Mouse (Mus musculus) neural tube, embryonic 13.5 days (tissue): ENCODE results near the gene Chic2. TPM values are rescaled to one million over a fixed set of nuclear protein-coding genes. Genes with fewer than 3 reads are reported as not detected.

ENCODE experiments used
- ATAC-seq: fragments of 200-750 bp; cut with Nextera tagmentation; 2 replicates; pipeline ENCODE4 v1.8.0; 2017; ENCODE audit warnings: low read depth, mild to moderate bottlenecking, moderate TSS enrichment, moderate library complexity
- H3K27ac ChIP-seq: fragments of 300-500 bp; sonication (generic); replicated peaks from 2 replicates; pipeline ENCODE4 v1.5.1; 2015; ENCODE audit warnings: moderate library complexity, mild to moderate bottlenecking, inconsistent platforms
- H3K27me3 ChIP-seq: fragments of 300-500 bp; sonication (generic); 2 replicates; pipeline ENCODE4 v1.6.1; 2015; ENCODE audit warnings: mild to moderate bottlenecking, inconsistent platforms
- H3K36me3 ChIP-seq: fragments of 300-500 bp; sonication (generic); 2 replicates; pipeline ENCODE4 v1.6.1; 2015; ENCODE audit warnings: mild to moderate bottlenecking, inconsistent platforms
- H3K4me1 ChIP-seq: fragments of 300-500 bp; sonication (generic); replicated peaks from 2 replicates; pipeline ENCODE4 v1.6.1; 2015; ENCODE audit warnings: inconsistent platforms
- H3K4me2 ChIP-seq: fragments of 300-500 bp; sonication (generic); 2 replicates; pipeline ENCODE4 v1.6.1; 2015; ENCODE audit warnings: inconsistent platforms, mild to moderate bottlenecking, moderate library complexity
- H3K4me3 ChIP-seq: fragments of 300-500 bp; sonication (generic); 2 replicates; pipeline ENCODE4 v1.5.1; 2015; ENCODE audit warnings: mild to moderate bottlenecking, inconsistent platforms
- H3K9ac ChIP-seq: fragments of 300-500 bp; sonication (generic); 2 replicates; pipeline ENCODE4 v1.6.1; 2015; ENCODE audit warnings: moderate library complexity, mild to moderate bottlenecking, inconsistent platforms
- H3K9me3 ChIP-seq: fragments of 300-500 bp; sonication (generic); 2 replicates; pipeline ENCODE4 v1.6.1; 2016; ENCODE audit warnings: inconsistent platforms
- WGBS: fragments of 180-500 bp; shearing (Covaris S2); methylation state at CpG from one replicate; pipeline ENCODE4 v1.1.7; 2015; 5-methylcytosine and 5-hydroxymethylcytosine counted together
- polyA plus RNA-seq: library from polyadenylated mRNA; unstranded; fragments of >200 nt; fragmentation: Nextera tagmentation; extraction: Ambion mirVana; gene quantifications from 2 replicates; pipeline ENCODE4 v1.2.1, GENCODE M21; 2015

Gene Chic2
- polyA plus RNA-seq, 1 experiment from 2014 or later, result 42.5 TPM

DNA sequence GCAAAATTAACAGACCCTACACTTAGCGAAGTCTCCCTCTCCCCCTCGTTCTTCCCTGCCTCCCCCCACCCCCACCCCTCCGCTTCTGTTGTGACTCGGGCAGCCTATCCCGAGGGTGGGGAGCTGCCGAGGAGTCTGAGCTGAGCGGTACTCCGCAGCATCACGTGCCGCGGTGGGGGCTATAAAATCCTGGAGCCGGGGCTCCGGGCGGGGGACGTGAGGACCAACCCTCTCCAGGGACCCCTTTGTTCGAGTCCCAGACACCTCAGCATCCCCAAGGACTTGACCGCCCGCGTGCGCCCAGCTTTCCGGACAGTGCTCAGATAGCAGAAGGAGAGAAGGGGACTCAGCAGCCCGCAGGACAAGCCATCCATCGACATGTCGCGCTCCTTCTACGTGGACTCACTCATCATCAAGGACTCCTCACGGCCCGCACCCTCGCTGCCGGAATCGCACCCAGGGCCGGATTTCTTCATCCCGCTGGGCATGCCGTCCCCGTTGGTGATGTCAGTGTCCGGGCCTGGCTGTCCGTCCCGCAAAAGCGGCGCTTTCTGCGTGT, 30.9 kb upstream of the Chic2 start, which contains the start of gene Gsx2:
Gene Gsx2 (plus strand): TSS at position 219 of the 559 bp plus-strand sequence.
- Histone ChIP-seq H3K4me2 (peak within 1 kb of the TSS; percentile 67), H3K36me3 (no peaks in the 10 kb centered on the region), H3K9me3 (no peaks in the 10 kb centered on the region), H3K27ac (no peak within 1 kb of the TSS), H3K27me3 (peaks cover 96% of the 10 kb centered on the region), H3K9ac (peak within 1 kb of the TSS; percentile 52), H3K4me1 (peaks cover 68% of the 10 kb centered on the region), H3K4me3 (peak within 1 kb of the TSS; percentile 41)
- peak; percentile 58 for ATAC-seq
- WGBS, result 0% methylated on average over 40 of the region's 41 CpGs

DNA sequence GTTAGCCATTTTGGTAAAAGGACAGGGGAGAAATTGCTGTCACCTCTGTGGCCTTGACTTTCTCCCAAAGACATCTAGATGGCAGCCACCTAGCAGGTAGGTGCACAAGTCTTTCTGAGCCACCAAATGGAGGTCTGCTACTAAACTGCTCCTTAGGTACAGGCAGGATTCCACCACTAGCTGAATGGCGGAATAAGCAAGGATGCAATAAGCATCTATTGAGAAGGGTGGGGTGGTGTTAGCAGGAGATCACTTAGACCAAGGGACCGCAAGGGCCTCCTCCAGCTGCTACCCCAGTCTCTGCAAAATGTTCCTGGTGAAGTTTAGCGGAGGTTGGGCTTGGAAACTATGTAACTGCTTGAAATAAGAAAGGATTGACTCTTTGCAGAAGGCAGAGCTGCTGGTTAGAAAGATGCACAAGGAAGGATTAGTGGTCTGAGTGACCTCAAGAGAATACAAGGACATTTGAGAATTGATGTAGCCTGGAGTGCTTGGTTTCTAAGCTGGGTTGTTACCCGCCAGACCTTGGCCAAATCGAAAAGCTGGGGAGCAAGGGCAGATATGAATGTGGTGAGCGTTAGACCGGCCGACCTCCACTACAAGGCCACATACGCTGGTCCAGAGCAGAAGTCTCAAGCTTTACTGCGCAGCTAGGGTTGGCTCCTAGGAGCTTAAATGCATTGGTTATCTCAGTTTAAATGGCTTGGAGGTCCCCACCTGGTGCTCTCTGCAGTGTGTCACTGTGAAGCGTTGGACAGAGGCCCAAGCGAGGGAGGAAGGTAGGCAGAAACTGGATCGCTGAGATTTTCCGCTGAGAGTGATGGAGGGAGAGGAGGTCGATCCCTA, 30.2 kb upstream of the Chic2 start:
- peaks cover 96% of the 10 kb centered on the region for H3K27me3 ChIP-seq
- peak; percentile 16; the same call in 1 of the 2 replicates for ATAC-seq
- H3K9me3 ChIP-seq, result no peaks in the 10 kb centered on the region
- peak overlapping the region; percentile 67 for H3K4me2 ChIP-seq
- peak overlapping the region; percentile 41 for H3K4me3 ChIP-seq
- peak overlapping the region; percentile 52; the same call in 1 of the 2 replicates for H3K9ac ChIP-seq
- H3K36me3 ChIP-seq, result no peaks in the 10 kb centered on the region
- WGBS, result 7% methylated on average over 15 of the region's 15 CpGs
- H3K4me1 ChIP-seq, result peaks cover 75% of the 10 kb centered on the region
- no peak overlapping the region for H3K27ac ChIP-seq

DNA sequence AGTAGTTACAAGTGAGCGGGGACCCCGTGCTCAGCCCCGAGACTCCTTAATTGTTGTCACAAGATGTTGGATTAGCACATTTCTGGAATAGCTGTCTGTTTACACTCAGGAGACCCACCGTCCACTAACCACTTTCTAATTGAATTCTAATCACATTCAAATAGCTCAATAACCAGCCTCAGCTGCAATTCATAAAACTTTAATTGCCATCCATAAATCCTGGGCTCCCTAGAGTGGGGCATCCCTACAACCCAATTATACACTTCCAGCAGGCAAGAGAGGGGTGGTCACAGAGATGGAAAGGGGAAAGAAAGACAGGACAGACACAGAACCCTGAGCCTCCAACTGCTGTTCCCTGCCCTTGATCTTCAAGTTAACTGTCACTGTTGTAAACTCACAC, 29.6 kb upstream of the Chic2 start:
- Histone ChIP-seq H3K9me3 (no peaks in the 10 kb centered on the region), H3K4me1 (peaks cover 75% of the 10 kb centered on the region), H3K4me2 (no peak overlapping the region), H3K36me3 (no peaks in the 10 kb centered on the region), H3K27ac (no peak overlapping the region), H3K27me3 (peaks cover 96% of the 10 kb centered on the region), H3K4me3 (no peak overlapping the region), H3K9ac (no peak overlapping the region)
- peak; percentile 62; the same call in 1 of the 2 replicates for ATAC-seq
- WGBS, result 6% methylated on average over 4 of the region's 4 CpGs

DNA sequence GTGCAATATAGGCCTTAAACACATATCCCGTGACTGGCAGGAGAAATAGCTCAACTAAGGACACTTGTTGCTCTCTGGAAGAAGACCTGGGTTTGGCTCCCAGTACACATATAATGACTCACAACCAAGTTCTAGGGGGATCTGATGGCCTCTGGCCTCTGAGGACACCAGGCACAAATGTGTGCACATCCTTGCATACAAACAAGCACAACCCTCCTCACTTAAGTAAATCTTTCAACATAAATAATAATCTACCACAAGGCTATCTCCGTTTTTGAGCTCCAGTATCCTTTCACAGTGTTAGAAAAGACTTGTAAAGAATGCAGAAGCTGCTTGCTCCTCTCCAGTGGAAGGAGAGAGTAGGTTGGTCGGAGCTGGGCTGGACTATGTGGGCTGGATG, 29.1 kb upstream of the Chic2 start:
- Histone ChIP-seq H3K36me3 (no peaks in the 10 kb centered on the region), H3K27me3 (peaks cover 96% of the 10 kb centered on the region), H3K9me3 (no peaks in the 10 kb centered on the region), H3K4me1 (peaks cover 75% of the 10 kb centered on the region), H3K9ac (no peak overlapping the region), H3K4me2 (no peak overlapping the region), H3K27ac (no peak overlapping the region), H3K4me3 (no peak overlapping the region)
- ATAC-seq, result no peak
- 17% methylated on average over 3 of the region's 3 CpGs for WGBS

DNA sequence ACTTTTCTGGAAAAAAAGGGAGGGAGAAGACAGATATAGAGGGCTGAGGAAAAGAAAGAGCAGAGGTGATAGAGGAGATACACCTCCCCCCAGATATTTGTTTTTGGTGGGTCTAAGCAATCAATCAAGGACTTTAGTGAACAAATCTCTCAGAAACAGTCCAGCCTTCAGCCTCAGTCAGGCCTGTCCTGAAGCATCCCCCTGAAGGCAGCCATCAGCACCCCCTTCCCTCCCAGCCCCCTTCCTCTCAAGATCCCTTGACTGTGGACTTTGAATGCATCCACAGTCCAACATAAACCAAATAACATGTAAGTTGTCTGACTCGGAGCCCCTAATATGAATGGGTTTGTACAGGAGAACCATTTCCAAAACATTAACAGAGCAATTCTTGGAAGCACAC, 28.6 kb upstream of the Chic2 start:
- no peaks in the 10 kb centered on the region for H3K36me3 ChIP-seq
- peaks cover 96% of the 10 kb centered on the region for H3K27me3 ChIP-seq
- ATAC-seq, result no peak
- H3K9ac ChIP-seq, result no peak overlapping the region
- H3K4me1 ChIP-seq, result peaks cover 75% of the 10 kb centered on the region
- 21% methylated on average over 1 of the region's 1 CpGs for WGBS
- no peak overlapping the region for H3K4me3 ChIP-seq
- H3K4me2 ChIP-seq, result no peak overlapping the region
- H3K9me3 ChIP-seq, result no peaks in the 10 kb centered on the region
- no peak overlapping the region for H3K27ac ChIP-seq

DNA sequence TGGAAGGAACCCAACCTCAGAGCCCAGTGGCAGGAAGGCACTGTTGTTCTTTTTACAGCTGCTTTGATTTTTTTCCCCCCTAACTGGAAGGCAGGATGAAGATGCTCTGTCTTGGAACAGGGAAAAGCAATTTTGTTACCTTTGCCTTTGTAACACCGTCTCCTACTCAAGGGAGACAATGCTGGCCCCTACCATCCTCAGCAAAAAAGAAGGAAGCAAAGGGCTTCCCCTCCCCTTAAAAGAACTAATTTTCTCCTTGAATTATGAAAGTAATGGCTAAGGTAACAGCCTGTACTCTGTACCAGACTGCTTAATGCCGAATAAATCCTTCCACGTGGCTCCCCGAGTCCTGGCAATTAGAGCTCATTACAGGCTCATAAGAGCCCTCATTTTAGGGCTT, 28.0 kb upstream of the Chic2 start:
- WGBS, result 3% methylated on average over 4 of the region's 4 CpGs
- Histone ChIP-seq H3K36me3 (no peaks in the 10 kb centered on the region), H3K4me3 (no peak overlapping the region), H3K9me3 (no peaks in the 10 kb centered on the region), H3K27me3 (peaks cover 98% of the 10 kb centered on the region), H3K4me2 (no peak overlapping the region), H3K27ac (no peak overlapping the region), H3K4me1 (peaks cover 77% of the 10 kb centered on the region), H3K9ac (no peak overlapping the region)
- ATAC-seq, result no peak

DNA sequence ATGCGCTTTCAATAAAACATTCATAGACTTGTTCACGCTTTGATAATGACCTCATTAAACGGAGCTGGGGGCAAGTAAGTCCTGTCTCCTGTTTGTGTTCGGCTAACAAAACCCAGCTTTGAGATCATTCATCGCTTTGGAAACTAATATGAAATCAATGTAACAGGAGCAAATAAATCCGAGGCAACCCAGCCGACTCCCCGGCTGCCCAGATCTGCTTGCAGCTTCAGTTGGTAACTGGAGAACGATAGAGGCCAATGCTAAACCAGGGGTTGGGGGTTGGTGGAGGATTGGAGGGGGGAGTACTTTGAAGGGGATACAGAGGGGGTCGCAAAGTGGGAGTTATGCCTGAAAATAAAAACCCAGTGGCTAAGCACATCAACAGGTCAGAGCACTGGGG, 27.4 kb upstream of the Chic2 start:
- H3K36me3 ChIP-seq, result no peaks in the 10 kb centered on the region
- no peak for ATAC-seq
- H3K9me3 ChIP-seq, result no peaks in the 10 kb centered on the region
- peaks cover 98% of the 10 kb centered on the region for H3K27me3 ChIP-seq
- H3K4me3 ChIP-seq, result no peak overlapping the region
- H3K4me2 ChIP-seq, result 0 out of 2 replicates have a peak overlapping the region, but pooled peaks have one; percentile 31
- under 1% methylated on average over 10 of the region's 10 CpGs for WGBS
- H3K4me1 ChIP-seq, result peaks cover 79% of the 10 kb centered on the region
- H3K9ac ChIP-seq, result no peak overlapping the region
- no peak overlapping the region for H3K27ac ChIP-seq

DNA sequence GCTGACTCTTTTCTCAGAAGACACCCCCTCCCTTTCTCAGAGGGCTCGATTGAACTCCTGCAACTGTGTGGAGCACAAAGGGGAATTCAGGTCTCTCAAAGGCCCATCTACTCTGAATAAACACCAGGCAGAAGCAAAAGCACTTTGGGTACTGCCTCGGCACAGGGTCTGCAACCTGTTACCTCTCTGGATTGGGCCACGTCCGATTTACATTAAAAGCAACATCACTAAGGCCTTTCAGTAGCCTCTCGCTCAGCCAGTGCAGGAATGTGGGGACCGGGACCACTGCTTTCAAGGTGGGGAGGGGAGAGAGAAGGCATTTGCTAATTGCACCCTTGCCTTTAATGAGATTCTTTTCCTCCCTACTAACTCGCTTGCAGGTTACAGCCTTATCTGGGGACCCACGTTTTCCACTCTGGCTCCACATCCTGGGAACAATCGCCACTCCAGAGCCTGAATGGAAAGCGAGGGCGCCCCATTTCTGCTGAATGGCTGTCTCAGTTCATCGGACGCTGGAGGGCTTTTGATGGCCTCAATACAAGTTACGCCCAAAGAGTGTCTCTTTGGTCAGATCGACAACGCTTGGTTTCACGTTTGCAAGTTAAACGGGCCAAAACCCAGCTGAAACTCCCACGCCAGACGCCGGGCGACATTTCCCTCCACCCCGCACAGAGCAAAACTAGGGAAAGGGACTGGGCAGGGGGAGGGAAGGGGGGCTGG, 26.2 kb upstream of the Chic2 start:
- Histone ChIP-seq H3K36me3 (no peaks in the 10 kb centered on the region), H3K27me3 (peaks cover 98% of the 10 kb centered on the region), H3K27ac (no peak overlapping the region), H3K9ac (no peak overlapping the region), H3K4me3 (no peak overlapping the region), H3K9me3 (no peaks in the 10 kb centered on the region), H3K4me2 (peak overlapping the region; percentile 31), H3K4me1 (peaks cover 72% of the 10 kb centered on the region)
- no peak for ATAC-seq
- WGBS, result under 1% methylated on average over 23 of the region's 23 CpGs

DNA sequence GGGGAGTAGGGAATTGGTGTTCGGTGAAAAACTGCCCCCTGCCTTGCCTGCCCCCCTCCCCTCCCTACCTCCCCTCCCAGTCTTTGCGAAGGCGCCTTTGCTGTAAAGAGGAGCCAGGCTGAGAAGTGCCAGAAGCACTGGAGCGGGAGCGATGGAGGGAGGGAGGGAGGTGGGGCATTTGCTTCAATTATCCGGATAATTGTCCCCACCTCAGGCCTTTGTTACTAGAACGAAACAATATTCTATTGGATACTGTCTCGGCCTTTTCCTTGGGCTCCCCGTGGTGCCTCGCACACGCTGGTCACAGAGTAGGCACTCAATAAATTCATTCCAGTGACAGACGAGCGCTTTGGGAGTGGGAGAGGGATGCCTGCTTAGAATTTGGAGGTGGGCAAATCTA, 25.6 kb upstream of the Chic2 start:
- no peak overlapping the region for H3K27ac ChIP-seq
- H3K27me3 ChIP-seq, result peaks cover 97% of the 10 kb centered on the region
- no peak for ATAC-seq
- H3K4me1 ChIP-seq, result peaks cover 65% of the 10 kb centered on the region
- peak overlapping the region; percentile 31 for H3K4me2 ChIP-seq
- H3K4me3 ChIP-seq, result no peak overlapping the region
- H3K9me3 ChIP-seq, result 0 out of 2 replicates have a peak, but pooled peaks cover 4% of the 10 kb centered on the region
- no peaks in the 10 kb centered on the region for H3K36me3 ChIP-seq
- under 1% methylated on average over 13 of the region's 13 CpGs for WGBS
- H3K9ac ChIP-seq, result no peak overlapping the region

DNA sequence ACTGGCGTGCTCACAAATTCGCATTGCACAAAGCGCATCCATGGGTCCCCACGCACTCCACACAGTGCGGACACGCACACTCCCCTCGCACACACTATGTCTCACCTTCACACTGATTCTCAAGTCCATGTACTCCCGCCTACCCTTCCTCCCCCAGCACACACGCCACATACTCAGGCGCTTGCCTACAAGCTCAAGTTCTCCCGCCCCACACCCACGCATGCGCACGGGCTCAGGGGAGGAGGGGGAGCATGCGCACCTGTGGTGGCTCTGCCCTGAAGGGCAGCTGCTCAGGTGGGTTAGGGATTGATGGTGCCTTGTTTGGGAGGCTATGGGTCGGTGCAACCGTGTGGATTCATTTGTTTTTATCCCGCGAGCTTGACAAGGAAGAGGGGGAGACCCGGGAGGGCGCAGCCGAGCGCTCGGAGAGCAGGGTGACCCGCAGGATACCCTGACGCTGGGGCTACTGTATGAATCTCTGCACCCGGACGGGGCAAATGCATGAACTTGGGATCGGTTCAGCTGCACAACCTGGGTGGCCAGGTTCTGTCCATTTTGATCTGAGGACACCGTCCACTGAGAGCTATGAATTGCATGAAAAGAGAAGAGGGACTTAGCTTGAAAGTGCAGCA, 22.7 kb upstream of the Chic2 start:
- Histone ChIP-seq H3K36me3 (no peaks in the 10 kb centered on the region), H3K27ac (no peak overlapping the region), H3K27me3 (peaks cover 87% of the 10 kb centered on the region), H3K4me3 (peak overlapping the region; percentile 49), H3K4me2 (peak overlapping the region; percentile 67), H3K9ac (peak overlapping the region; percentile 62), H3K9me3 (0 out of 2 replicates have a peak, but pooled peaks cover 6% of the 10 kb centered on the region), H3K4me1 (peaks cover 36% of the 10 kb centered on the region)
- 2% methylated on average over 30 of the region's 30 CpGs for WGBS
- peak; percentile 64 for ATAC-seq

DNA sequence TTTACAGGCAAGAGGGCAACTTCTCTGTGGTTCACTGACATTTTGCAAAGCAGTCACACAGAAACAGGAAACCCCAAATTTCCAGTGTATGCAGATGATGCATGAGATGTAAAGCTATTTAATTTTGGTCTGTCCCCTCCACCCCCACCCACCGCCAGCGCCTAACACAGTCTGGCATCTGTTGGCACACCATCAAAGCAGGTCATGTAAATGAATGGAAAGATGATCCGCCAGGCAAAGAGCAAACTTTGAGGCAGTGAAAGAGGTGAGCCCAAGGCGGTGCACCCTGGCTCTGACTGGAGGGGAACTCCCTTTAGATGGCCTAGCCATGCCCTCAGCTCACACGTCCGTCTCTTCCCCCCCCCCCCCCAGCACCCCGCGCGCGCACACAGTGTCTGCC, 22.1 kb upstream of the Chic2 start:
- H3K4me1 ChIP-seq, result peaks cover 31% of the 10 kb centered on the region
- peak; percentile 11; the same call in 1 of the 2 replicates for ATAC-seq
- H3K36me3 ChIP-seq, result no peaks in the 10 kb centered on the region
- H3K27ac ChIP-seq, result no peak overlapping the region
- H3K4me3 ChIP-seq, result peak overlapping the region; percentile 49
- 0 out of 2 replicates have a peak, but pooled peaks cover 6% of the 10 kb centered on the region for H3K9me3 ChIP-seq
- peaks cover 81% of the 10 kb centered on the region for H3K27me3 ChIP-seq
- H3K9ac ChIP-seq, result peak overlapping the region; percentile 62
- peak overlapping the region; percentile 67 for H3K4me2 ChIP-seq
- 5% methylated on average over 8 of the region's 10 CpGs for WGBS
